Mouse (Mus musculus): ENCODE measurements around the gene Dnah5.
"Not testable (repeated sequence)": the region's sequence is repeated elsewhere in the genome, so short reads cannot be mapped to it uniquely, and the experiment has no call there.

Dnah5 gene

GRCm38 (mm10) chr15:28398472-28398871, 194.9 kb downstream of the Dnah5 start:
- in situ Hi-C loops (cut with MboI; ENCODE audit: low pct_unique_long_range_greater_than_20kb in 1 of 2, low sequenced_read_pairs in 2 of 2, unreplicated experiment in 1 of 2): no loop called here

- in situ Hi-C loops (cut with MboI; ENCODE audit: low pct_unique_long_range_greater_than_20kb in 1 of 2, low sequenced_read_pairs in 2 of 2, unreplicated experiment in 1 of 2): no loop called here
Observed at GRCm38 (mm10) chr15:28399258-28399657, 195.7 kb downstream of the Dnah5 start.

GRCm38 (mm10) chr15:28404630-28405029, 201.1 kb downstream of the Dnah5 start:
- in situ Hi-C loops (cut with MboI; ENCODE audit: low pct_unique_long_range_greater_than_20kb in 1 of 2, low sequenced_read_pairs in 2 of 2, unreplicated experiment in 1 of 2): no loop called here

GRCm38 (mm10) chr15:28405136-28405535, 201.6 kb downstream of the Dnah5 start:
- in situ Hi-C loops (cut with MboI; ENCODE audit: low pct_unique_long_range_greater_than_20kb in 1 of 2, low sequenced_read_pairs in 2 of 2, unreplicated experiment in 1 of 2): no loop called here

- in situ Hi-C loops (cut with MboI; ENCODE audit: low pct_unique_long_range_greater_than_20kb in 1 of 2, low sequenced_read_pairs in 2 of 2, unreplicated experiment in 1 of 2): no loop called here
Observed at GRCm38 (mm10) chr15:28439702-28440101, 236.2 kb downstream of the Dnah5 start.

- in situ Hi-C loops (cut with MboI; ENCODE audit: low pct_unique_long_range_greater_than_20kb in 1 of 2, low sequenced_read_pairs in 2 of 2, unreplicated experiment in 1 of 2): no loop called here
Observed at GRCm38 (mm10) chr15:28444494-28444893, 240.9 kb downstream of the Dnah5 start.

- in situ Hi-C loops (cut with MboI; ENCODE audit: low pct_unique_long_range_greater_than_20kb in 1 of 2, low sequenced_read_pairs in 2 of 2, unreplicated experiment in 1 of 2): not testable (repeated sequence)
Observed at GRCm38 (mm10) chr15:28461091-28461778, 257.7 kb downstream of the Dnah5 start.

- in situ Hi-C loops (cut with MboI; ENCODE audit: low pct_unique_long_range_greater_than_20kb in 1 of 2, low sequenced_read_pairs in 2 of 2, unreplicated experiment in 1 of 2): no loop called here
Observed at GRCm38 (mm10) chr15:28466591-28467247, 263.2 kb downstream of the Dnah5 start.

- in situ Hi-C loops (cut with MboI; ENCODE audit: low pct_unique_long_range_greater_than_20kb in 1 of 2, low sequenced_read_pairs in 2 of 2, unreplicated experiment in 1 of 2): no loop called here
Observed at GRCm38 (mm10) chr15:28473749-28474390, 270.3 kb downstream of the Dnah5 start.

GRCm38 (mm10) chr15:28502820-28503219, 299.3 kb downstream of the Dnah5 start:
- in situ Hi-C loops (cut with MboI; ENCODE audit: low pct_unique_long_range_greater_than_20kb in 1 of 2, low sequenced_read_pairs in 2 of 2, unreplicated experiment in 1 of 2): no loop called here

- in situ Hi-C loops (cut with MboI; ENCODE audit: low pct_unique_long_range_greater_than_20kb in 1 of 2, low sequenced_read_pairs in 2 of 2, unreplicated experiment in 1 of 2): no loop called here
Observed at GRCm38 (mm10) chr15:28515176-28515575, 311.6 kb downstream of the Dnah5 start.

Data from mouse embryonic stem cell (cell line).